Mouse (Mus musculus) heart, adult 2 months (tissue): Measurements from ENCODE around the gene Mybpc2.

ENCODE experiments used
- CTCF ChIP-seq: fragments of 200-600 bp; IDR thresholded peaks from 2 replicates; pipeline ENCODE4 v1.8.1; 2022; ENCODE audit warnings: antibody characterized with exemption, mild to moderate bottlenecking, moderate library complexity
- POLR2A ChIP-seq: fragments of 200-500 bp; IDR thresholded peaks from 2 replicates; pipeline ENCODE4 v1.6.1; 2011; ENCODE audit warnings: mild to moderate bottlenecking, low read depth, low read length, control low read depth; ENCODE audit not compliant: insufficient read depth

DNA sequence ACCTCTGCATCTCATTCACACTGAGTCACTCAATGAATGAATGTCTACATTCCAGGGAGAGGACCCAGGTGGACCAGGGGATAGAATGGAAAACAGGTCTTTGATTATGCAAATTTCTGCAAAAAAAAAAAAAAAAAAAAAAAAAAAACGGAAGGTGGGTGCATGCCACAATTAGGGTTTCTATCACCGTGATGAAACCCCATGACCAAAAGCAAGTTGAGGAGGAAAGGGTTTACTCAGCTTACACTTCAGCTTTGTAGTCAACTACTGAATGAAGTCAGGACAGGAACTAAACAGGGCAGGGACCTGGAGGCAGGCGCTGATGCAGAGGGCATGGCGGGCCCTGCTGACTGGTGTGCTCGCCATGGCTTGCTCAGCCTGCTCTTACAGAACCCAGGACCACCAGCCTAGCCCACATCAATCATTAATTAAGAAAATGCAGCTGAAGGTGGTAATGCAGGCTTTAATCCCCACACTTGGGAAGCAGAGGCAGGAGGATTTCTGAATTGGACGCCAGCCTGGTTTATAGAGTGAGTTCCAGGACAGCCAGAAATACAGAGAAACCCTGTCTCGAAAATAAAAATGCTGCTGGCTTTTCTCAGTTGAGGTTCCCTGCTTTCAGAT is 38.8 kb downstream of the Mybpc2 start:
- TF ChIP-seq POLR2A (no peak), CTCF (no peak)
